Mouse (Mus musculus) ES-Bruce4 (cell line): Measurements from ENCODE around the gene Wwp2.

ENCODE experiments used
- CTCF ChIP-seq: IDR thresholded peaks from one replicate; pipeline ENCODE4 v1.8.1; 2011; ENCODE audit warnings: low read depth, low read length
- POLR2A ChIP-seq: IDR thresholded peaks from one replicate; pipeline ENCODE4 v1.8.1; 2011; ENCODE audit warnings: low read length; ENCODE audit not compliant: insufficient read depth

- TF ChIP-seq CTCF: no peak
- no peak for TF ChIP-seq POLR2A
Observed at GRCm38 (mm10) chr8:107540623-107541022, 104.5 kb downstream of the Wwp2 start.
